Mouse (Mus musculus) bone marrow, adult 2 months (tissue): Measurements from ENCODE around the gene Myo9b.

Experiments
- CTCF ChIP-seq: fragments of 200-500 bp; IDR thresholded peaks from 2 replicates; pipeline ENCODE4 v1.5.1; 2011; ENCODE audit warnings: low read length, control low read depth; ENCODE audit not compliant: control insufficient read depth, insufficient read depth
- POLR2A ChIP-seq: fragments of 200-500 bp; IDR thresholded peaks from 2 replicates; pipeline ENCODE4 v1.6.1; 2011; ENCODE audit warnings: low read depth, mild to moderate bottlenecking, control low read depth, low read length, borderline replicate concordance; ENCODE audit not compliant: control insufficient read depth

DNA sequence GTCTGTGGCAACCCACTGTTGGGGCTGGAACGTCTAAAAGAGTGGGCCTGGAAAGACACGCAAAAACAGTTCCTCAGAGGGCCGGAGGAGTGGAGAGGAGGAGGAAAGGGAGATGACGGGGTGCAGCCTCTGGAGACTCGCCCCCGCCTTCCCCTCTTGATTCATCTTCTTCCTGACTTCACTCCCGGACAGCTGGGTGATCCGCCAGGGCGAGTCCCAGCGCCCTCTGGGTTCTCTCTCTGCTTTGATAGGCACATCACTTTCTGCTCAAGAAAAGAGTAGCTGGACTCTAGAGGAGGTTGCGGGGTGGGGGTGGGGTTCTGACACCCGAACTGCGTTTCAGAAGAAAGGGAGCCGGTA is 617 bp downstream of the Myo9b start:
- TF ChIP-seq CTCF (no peak), POLR2A (no peak)
